Mouse (Mus musculus) stomach, embryonic 16.5 days (tissue): ENCODE data around the gene Phf13. TPM values are rescaled to one million over a fixed set of nuclear protein-coding genes. Genes with fewer than 3 reads are reported as not detected.
A peak's percentile ranks its signal among the peaks of the same experiment; 100 is the strongest.

ENCODE experiments used
- ATAC-seq: fragments of 200-750 bp; cut with Nextera tagmentation; 2 replicates; pipeline ENCODE4 v1.8.0; 2017; ENCODE audit warnings: moderate number of reproducible peaks, moderate TSS enrichment; ENCODE audit not compliant: insufficient read depth, low FRiP score
- H3K27ac ChIP-seq: fragments of 300-500 bp; sonication (generic); 2 replicates; pipeline ENCODE4 v1.5.1; 2014; ENCODE audit warnings: low read length
- H3K27me3 ChIP-seq: fragments of 300-500 bp; sonication (generic); 2 replicates; pipeline ENCODE4 v1.6.1; 2014; ENCODE audit warnings: low read length, control low read depth, mixed read lengths; ENCODE audit not compliant: control insufficient read depth, insufficient read depth
- H3K36me3 ChIP-seq: fragments of 300-500 bp; sonication (generic); 2 replicates; pipeline ENCODE4 v1.6.1; 2014; ENCODE audit warnings: low read length; ENCODE audit not compliant: control insufficient read depth, insufficient read depth
- H3K4me1 ChIP-seq: fragments of 300-500 bp; sonication (generic); 2 replicates; pipeline ENCODE4 v1.6.1; 2014; ENCODE audit warnings: low read length, control low read depth, mixed read lengths; ENCODE audit not compliant: control insufficient read depth, insufficient read depth
- H3K4me2 ChIP-seq: fragments of 300-500 bp; sonication (generic); 2 replicates; pipeline ENCODE4 v1.6.1; 2014; ENCODE audit warnings: low read depth, low read length, mixed read lengths
- H3K4me3 ChIP-seq: fragments of 300-500 bp; sonication (generic); replicated peaks from 2 replicates; pipeline ENCODE4 v1.5.1; 2014; ENCODE audit warnings: mild to moderate bottlenecking, low read length
- H3K9ac ChIP-seq: fragments of 300-500 bp; sonication (generic); 2 replicates; pipeline ENCODE4 v1.6.1; 2014; ENCODE audit warnings: low read length
- H3K9me3 ChIP-seq: fragments of 300-500 bp; sonication (generic); replicated peaks from 2 replicates; pipeline ENCODE4 v1.6.1; 2016; ENCODE audit warnings: low read length, control low read depth; ENCODE audit not compliant: control insufficient read depth
- WGBS: fragments of 180-500 bp; shearing (Covaris S2); extraction: QIAGEN DNeasy Blood & Tissue Kit; methylation state at CpG from one replicate; pipeline ENCODE4 v1.1.7; 2014; 5-methylcytosine and 5-hydroxymethylcytosine counted together
- polyA plus RNA-seq: library from polyadenylated mRNA; unstranded; fragments of >200 nt; fragmentation: Nextera tagmentation; extraction: Ambion mirVana; gene quantifications from 2 replicates; pipeline ENCODE4 v1.2.1, GENCODE M21; 2015

Phf13 gene
- polyA plus RNA-seq, 1 experiment from 2014 or later = 18.3 TPM

- no peaks in the 10 kb centered on the region for H3K36me3 ChIP-seq
- no peak overlapping the region for H3K4me2 ChIP-seq
- no peak overlapping the region for H3K9ac ChIP-seq
- H3K27ac ChIP-seq = no peak overlapping the region
- no peaks in the 10 kb centered on the region for H3K9me3 ChIP-seq
- WGBS = 88% methylated on average over 13 of the region's 13 CpGs
- no peaks in the 10 kb centered on the region for H3K27me3 ChIP-seq
- H3K4me3 ChIP-seq = no peak overlapping the region
- H3K4me1 ChIP-seq = no peaks in the 10 kb centered on the region; the same call in 1 of the 2 replicates
- no peak for ATAC-seq
These were observed 36.9 kb upstream of the Phf13 start for GRCm38 (mm10) chr4:152032922-152033321.

GRCm38 (mm10) chr4:152029997-152030396 lies 33.9 kb upstream of the Phf13 start:
- no peak for ATAC-seq
- Histone ChIP-seq H3K4me1 (peaks cover 19% of the 10 kb centered on the region), H3K27ac (no peak overlapping the region), H3K4me3 (no peak overlapping the region), H3K9me3 (no peaks in the 10 kb centered on the region), H3K9ac (no peak overlapping the region), H3K36me3 (no peaks in the 10 kb centered on the region), H3K27me3 (no peaks in the 10 kb centered on the region), H3K4me2 (no peak overlapping the region)
- 78% methylated on average over 4 of the region's 4 CpGs for WGBS

- Histone ChIP-seq H3K4me1 (peaks cover 19% of the 10 kb centered on the region), H3K27me3 (no peaks in the 10 kb centered on the region), H3K9me3 (no peaks in the 10 kb centered on the region), H3K4me2 (no peak overlapping the region), H3K9ac (no peak overlapping the region), H3K27ac (no peak overlapping the region), H3K4me3 (no peak overlapping the region), H3K36me3 (no peaks in the 10 kb centered on the region)
- 42% methylated on average over 5 of the region's 5 CpGs for WGBS
- no peak for ATAC-seq
These were observed 33.0 kb upstream of the Phf13 start for GRCm38 (mm10) chr4:152029087-152029486.

GRCm38 (mm10) chr4:152028456-152028855 lies 32.4 kb upstream of the Phf13 start:
- Histone ChIP-seq H3K36me3 (no peaks in the 10 kb centered on the region), H3K27ac (no peak overlapping the region), H3K4me2 (peak overlapping the region; percentile 85; the same call in 1 of the 2 replicates), H3K27me3 (no peaks in the 10 kb centered on the region), H3K4me3 (peak overlapping the region; percentile 76), H3K9ac (peak overlapping the region; percentile 65; the same call in 1 of the 2 replicates), H3K9me3 (no peaks in the 10 kb centered on the region), H3K4me1 (peaks cover 21% of the 10 kb centered on the region)
- 63% methylated on average over 15 of the region's 15 CpGs for WGBS
- ATAC-seq = no peak

GRCm38 (mm10) chr4:152027524-152027923 lies 31.5 kb upstream of the Phf13 start, which contains the start of gene Zbtb48:
Zbtb48 (minus strand) TSS chr4:152027671.
- Histone ChIP-seq H3K9me3 (no peaks in the 10 kb centered on the region), H3K4me1 (peaks cover 22% of the 10 kb centered on the region), H3K4me3 (peak within 1 kb of the TSS; percentile 76), H3K27ac (peak within 1 kb of the TSS; percentile 51; the same call in 1 of the 2 replicates), H3K27me3 (no peaks in the 10 kb centered on the region), H3K9ac (peak within 1 kb of the TSS; percentile 80), H3K4me2 (peak within 1 kb of the TSS; percentile 85), H3K36me3 (no peaks in the 10 kb centered on the region)
- peak; percentile 97 for ATAC-seq
- WGBS = under 1% methylated on average over 35 of the region's 35 CpGs

GRCm38 (mm10) chr4:152026751-152027508 lies 30.9 kb upstream of the Phf13 start:
- peaks cover 22% of the 10 kb centered on the region for H3K4me1 ChIP-seq
- peak; percentile 53 for ATAC-seq
- H3K27me3 ChIP-seq = no peaks in the 10 kb centered on the region
- H3K27ac ChIP-seq = peak overlapping the region; percentile 51; the same call in 1 of the 2 replicates
- peak overlapping the region; percentile 85 for H3K4me2 ChIP-seq
- no peaks in the 10 kb centered on the region for H3K9me3 ChIP-seq
- H3K36me3 ChIP-seq = no peaks in the 10 kb centered on the region
- H3K9ac ChIP-seq = peak overlapping the region; percentile 80
- peak overlapping the region; percentile 76 for H3K4me3 ChIP-seq
- WGBS = 2% methylated on average over 41 of the region's 41 CpGs

- Histone ChIP-seq H3K9me3 (no peaks in the 10 kb centered on the region), H3K4me3 (no peak overlapping the region), H3K27me3 (no peaks in the 10 kb centered on the region), H3K9ac (0 out of 2 replicates have a peak overlapping the region, but pooled peaks have one; percentile 5), H3K4me1 (peaks cover 22% of the 10 kb centered on the region), H3K4me2 (no peak overlapping the region), H3K36me3 (peaks cover 12% of the 10 kb centered on the region), H3K27ac (no peak overlapping the region)
- WGBS = 87% methylated on average over 11 of the region's 11 CpGs
- no peak for ATAC-seq
These were observed 28.5 kb upstream of the Phf13 start for GRCm38 (mm10) chr4:152024525-152024924.

- no peak overlapping the region for H3K4me2 ChIP-seq
- no peak overlapping the region for H3K9ac ChIP-seq
- H3K4me3 ChIP-seq = no peak overlapping the region
- H3K27ac ChIP-seq = no peak overlapping the region
- H3K4me1 ChIP-seq = peaks cover 22% of the 10 kb centered on the region
- ATAC-seq = no peak
- peaks cover 12% of the 10 kb centered on the region for H3K36me3 ChIP-seq
- no peaks in the 10 kb centered on the region for H3K9me3 ChIP-seq
- 88% methylated on average over 8 of the region's 8 CpGs for WGBS
- H3K27me3 ChIP-seq = no peaks in the 10 kb centered on the region
These were observed 26.4 kb upstream of the Phf13 start for GRCm38 (mm10) chr4:152022506-152022905.

- no peak overlapping the region for H3K4me3 ChIP-seq
- peaks cover 19% of the 10 kb centered on the region for H3K4me1 ChIP-seq
- H3K27ac ChIP-seq = no peak overlapping the region
- peak overlapping the region; percentile 3; the same call in 1 of the 2 replicates for H3K9ac ChIP-seq
- no peak for ATAC-seq
- H3K9me3 ChIP-seq = no peaks in the 10 kb centered on the region
- WGBS = 78% methylated on average over 12 of the region's 12 CpGs
- H3K4me2 ChIP-seq = no peak overlapping the region
- H3K36me3 ChIP-seq = peaks cover 14% of the 10 kb centered on the region
- H3K27me3 ChIP-seq = no peaks in the 10 kb centered on the region
These were observed 25.6 kb upstream of the Phf13 start for GRCm38 (mm10) chr4:152021568-152022097.
